Mouse (Mus musculus): ENCODE results near the gene Kif17. TPM values are rescaled to one million over a fixed set of nuclear protein-coding genes. Genes with fewer than 3 reads are reported as not detected.

Gene Kif17
- polyA plus RNA-seq, 1 experiment = 0.51 TPM

DNA sequence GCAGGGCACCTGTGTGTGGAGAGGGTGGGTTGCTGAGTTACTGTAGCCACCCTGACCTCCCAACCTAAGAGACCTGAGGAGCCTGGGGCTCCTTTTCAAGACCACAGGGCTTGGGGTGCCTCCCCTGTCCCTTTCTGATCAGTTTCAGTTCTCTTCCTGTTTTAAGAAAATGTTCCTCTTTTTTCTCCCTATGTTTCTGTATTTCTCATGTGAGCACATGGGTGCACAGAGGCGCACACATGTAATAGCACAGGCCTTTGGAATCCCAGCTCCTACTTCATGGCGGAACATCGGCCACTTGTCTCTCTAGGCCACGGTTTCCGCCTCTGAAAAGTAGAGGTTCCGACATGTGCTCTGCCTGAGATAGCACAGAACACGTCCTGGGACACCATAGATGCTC, 38.5 kb downstream of the Kif17 start:
- Histone ChIP-seq H3K27ac (ENCODE audit: insufficient read depth, low read length) (no peak overlapping the region), H3K4me3 (ENCODE audit: insufficient read depth, low read length) (no peak overlapping the region), H3K4me1 (ENCODE audit: control insufficient read depth, insufficient read depth, low read length) (no peaks in the 10 kb centered on the region)
- TF ChIP-seq CTCF (IDR thresholded peaks at IDR 0.05; ENCODE audit: borderline replicate concordance, insufficient read depth, low read length) (no peak), POLR2A (IDR thresholded peaks at IDR 0.05; ENCODE audit: low read depth, low read length) (no peak)

DNA sequence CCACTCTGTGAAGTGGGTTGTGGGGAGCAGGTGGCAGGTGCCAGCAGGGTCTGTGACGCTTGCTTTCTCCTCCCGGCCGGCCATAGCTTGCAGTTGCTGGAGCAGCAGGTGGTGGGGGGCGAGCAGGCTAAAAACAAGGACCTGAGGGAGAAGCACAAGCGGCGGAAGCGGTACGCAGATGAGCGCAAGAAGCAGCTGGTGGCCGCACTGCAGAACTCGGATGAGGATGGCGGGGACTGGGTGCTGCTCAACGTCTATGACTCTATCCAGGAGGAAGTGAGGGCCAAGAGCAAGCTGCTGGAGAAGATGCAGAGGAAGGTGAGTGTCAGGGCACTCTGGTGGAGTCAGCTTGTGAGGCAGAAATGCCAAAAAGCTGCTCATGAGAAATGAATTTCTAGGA, 41.8 kb downstream of the Kif17 start:
- no peak overlapping the region for H3K27ac ChIP-seq (ENCODE audit: insufficient read depth, low read length)
- no peaks in the 10 kb centered on the region for H3K4me1 ChIP-seq (ENCODE audit: control insufficient read depth, insufficient read depth, low read length)
- TF ChIP-seq CTCF (IDR thresholded peaks at IDR 0.05; ENCODE audit: borderline replicate concordance, insufficient read depth, low read length) = no peak
- no peak for TF ChIP-seq POLR2A (IDR thresholded peaks at IDR 0.05; ENCODE audit: low read depth, low read length)
- H3K4me3 ChIP-seq (ENCODE audit: insufficient read depth, low read length) = no peak overlapping the region

DNA sequence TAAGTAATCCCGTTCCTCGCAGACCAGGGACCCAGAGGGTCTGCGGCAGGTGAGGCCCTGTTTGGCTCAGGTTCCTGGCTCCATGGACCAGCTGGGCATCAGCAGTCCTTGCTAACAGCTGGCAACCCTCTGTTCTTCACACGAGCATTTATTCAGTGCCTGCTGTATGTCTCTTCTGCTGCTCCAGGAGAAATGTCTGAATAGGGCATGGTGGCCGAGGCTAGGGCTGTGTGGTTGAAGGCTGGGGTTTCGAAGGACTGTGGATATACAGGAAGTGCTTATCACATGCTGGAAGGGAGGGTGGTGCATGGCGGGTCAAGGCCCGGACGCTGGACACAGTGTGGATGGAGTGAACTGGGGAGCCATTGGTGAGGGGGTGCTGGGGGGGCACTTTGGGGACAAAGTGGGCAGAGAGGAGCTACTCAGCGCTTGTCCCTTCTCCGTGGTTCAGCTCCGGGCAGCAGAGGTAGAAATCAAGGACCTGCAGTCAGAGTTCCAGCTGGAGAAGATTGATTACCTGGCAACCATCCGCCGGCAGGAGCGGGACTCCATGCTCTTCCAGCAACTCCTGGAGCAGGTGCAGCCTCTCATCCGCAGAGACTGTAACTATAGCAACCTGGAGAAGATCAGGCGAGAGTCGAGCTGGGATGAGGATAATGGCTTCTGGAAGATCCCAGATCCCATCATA, 43.2 kb downstream of the Kif17 start:
- TF ChIP-seq POLR2A (IDR thresholded peaks at IDR 0.05; ENCODE audit: low read depth, low read length) (no peak), CTCF (IDR thresholded peaks at IDR 0.05; ENCODE audit: borderline replicate concordance, insufficient read depth, low read length) (no peak)
- Histone ChIP-seq H3K4me3 (ENCODE audit: insufficient read depth, low read length) (no peak overlapping the region), H3K27ac (ENCODE audit: insufficient read depth, low read length) (no peak overlapping the region), H3K4me1 (ENCODE audit: control insufficient read depth, insufficient read depth, low read length) (no peaks in the 10 kb centered on the region)

DNA sequence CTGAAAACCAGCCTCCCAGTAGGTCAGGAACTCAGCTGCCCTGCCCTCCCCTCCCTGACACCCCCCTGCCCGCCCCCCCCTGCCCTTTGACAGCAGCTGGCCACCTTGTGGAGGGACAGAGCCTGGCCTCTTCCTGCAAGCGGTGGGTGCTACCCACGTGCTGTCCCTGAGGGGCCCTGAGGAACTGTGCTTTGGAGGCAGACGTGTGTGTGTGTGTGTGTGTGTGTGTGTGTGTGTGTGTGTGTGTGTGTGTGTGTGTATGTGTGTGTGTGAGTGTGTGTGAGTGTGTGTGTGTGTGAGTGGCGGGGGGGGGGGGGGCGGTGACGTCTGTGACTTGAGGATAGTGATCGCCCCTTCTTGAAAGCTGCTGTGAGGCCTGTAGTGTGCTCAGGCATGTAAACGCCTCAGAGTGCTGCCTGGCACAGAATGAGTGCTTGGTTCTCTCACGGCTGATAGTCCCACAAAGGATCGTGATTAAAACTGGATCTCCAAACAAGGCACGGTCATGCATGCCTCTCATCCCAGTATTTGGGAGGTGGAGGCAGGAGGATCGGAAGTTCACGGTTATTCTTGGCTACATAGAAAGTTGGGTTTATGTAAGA, 43.8 kb downstream of the Kif17 start:
- H3K27ac ChIP-seq (ENCODE audit: insufficient read depth, low read length) = no peak overlapping the region
- H3K4me3 ChIP-seq (ENCODE audit: insufficient read depth, low read length) = no peak overlapping the region
- TF ChIP-seq POLR2A (IDR thresholded peaks at IDR 0.05; ENCODE audit: low read depth, low read length) = no peak
- no peak for TF ChIP-seq CTCF (IDR thresholded peaks at IDR 0.05; ENCODE audit: borderline replicate concordance, insufficient read depth, low read length)
- H3K4me1 ChIP-seq (ENCODE audit: control insufficient read depth, insufficient read depth, low read length) = no peaks in the 10 kb centered on the region

DNA sequence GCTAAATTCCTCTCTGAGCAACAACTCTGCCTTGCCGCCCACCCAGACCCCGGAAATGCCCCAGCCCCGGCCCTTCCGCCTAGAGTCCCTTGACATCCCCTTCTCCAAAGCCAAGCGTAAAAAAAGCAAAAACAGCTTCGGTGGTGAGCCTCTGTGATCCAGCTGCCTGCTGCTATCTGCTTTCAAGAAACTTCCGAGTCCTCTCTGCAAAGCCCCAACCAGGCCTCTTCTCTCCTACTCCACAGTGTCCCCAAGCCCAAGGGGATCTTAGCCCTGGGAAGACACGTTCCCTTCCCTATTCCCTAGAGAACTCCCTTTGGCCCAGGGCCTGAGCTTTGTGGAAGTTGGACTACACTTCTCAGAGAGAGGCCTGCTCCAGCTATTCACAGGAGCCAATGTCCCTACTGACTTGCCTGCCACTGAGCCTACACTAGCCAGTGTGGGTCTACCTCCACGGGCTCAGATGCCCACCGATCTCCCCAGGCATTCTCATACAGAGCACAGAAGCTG, 51.1 kb downstream of the Kif17 start:
- TF ChIP-seq POLR2A (IDR thresholded peaks at IDR 0.05; ENCODE audit: low read depth, low read length) = no peak
- no peak overlapping the region for H3K27ac ChIP-seq (ENCODE audit: insufficient read depth, low read length)
- H3K4me3 ChIP-seq (ENCODE audit: insufficient read depth, low read length) = no peak overlapping the region
- H3K4me1 ChIP-seq (ENCODE audit: control insufficient read depth, insufficient read depth, low read length) = peaks cover 3% of the 10 kb centered on the region

DNA sequence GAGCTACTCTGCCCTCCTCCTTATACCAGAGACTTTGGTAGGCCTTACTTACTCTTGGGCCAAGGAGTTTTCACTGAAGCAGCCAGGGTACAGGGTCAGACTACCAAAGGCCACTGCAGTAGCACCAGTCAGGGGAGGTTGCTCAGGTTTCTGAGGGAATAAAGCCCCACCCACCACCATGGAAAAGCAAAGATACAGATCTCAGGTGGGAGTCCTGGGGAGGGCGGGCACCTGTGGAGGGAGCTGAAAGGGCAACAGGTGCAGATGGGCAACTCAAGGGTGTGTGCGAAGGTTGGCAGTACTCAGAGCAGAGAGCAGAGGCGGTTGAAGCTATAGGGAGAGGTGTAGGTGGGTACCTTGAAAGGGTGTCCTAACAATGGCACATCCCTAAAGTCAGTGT, 52.8 kb downstream of the Kif17 start:
- H3K4me3 ChIP-seq (ENCODE audit: insufficient read depth, low read length) = no peak overlapping the region
- TF ChIP-seq POLR2A (IDR thresholded peaks at IDR 0.05; ENCODE audit: low read depth, low read length) (no peak), CTCF (IDR thresholded peaks at IDR 0.05; ENCODE audit: borderline replicate concordance, insufficient read depth, low read length) (no peak)
- H3K4me1 ChIP-seq (ENCODE audit: control insufficient read depth, insufficient read depth, low read length) = peaks cover 3% of the 10 kb centered on the region
- no peak overlapping the region for H3K27ac ChIP-seq (ENCODE audit: insufficient read depth, low read length)

DNA sequence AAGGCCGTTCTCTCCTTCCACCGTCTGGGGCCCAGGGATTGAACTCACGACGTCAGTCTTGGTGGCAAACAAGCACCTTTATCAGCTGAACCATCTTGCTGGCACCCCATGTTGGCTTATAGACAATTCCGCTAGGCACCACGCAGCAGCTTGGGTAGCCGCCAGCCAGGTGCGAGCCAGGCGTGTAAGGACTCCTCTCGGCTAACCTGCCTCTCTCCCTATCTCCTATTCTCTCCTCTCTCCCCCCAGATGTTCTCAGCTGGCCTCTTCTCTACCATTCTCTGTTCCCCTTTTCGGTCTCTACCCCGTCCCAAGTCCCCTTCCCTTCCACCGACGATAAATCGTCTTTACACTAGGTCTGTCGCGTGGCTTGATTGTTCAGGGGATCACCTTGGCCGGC, 53.5 kb downstream of the Kif17 start:
- peaks cover 3% of the 10 kb centered on the region for H3K4me1 ChIP-seq (ENCODE audit: control insufficient read depth, insufficient read depth, low read length)
- no peak overlapping the region for H3K27ac ChIP-seq (ENCODE audit: insufficient read depth, low read length)
- peak overlapping the region; percentile 60 for H3K4me3 ChIP-seq (ENCODE audit: insufficient read depth, low read length)
- TF ChIP-seq CTCF (IDR thresholded peaks at IDR 0.05; ENCODE audit: borderline replicate concordance, insufficient read depth, low read length) (no peak), POLR2A (IDR thresholded peaks at IDR 0.05; ENCODE audit: low read depth, low read length) (no peak)

DNA sequence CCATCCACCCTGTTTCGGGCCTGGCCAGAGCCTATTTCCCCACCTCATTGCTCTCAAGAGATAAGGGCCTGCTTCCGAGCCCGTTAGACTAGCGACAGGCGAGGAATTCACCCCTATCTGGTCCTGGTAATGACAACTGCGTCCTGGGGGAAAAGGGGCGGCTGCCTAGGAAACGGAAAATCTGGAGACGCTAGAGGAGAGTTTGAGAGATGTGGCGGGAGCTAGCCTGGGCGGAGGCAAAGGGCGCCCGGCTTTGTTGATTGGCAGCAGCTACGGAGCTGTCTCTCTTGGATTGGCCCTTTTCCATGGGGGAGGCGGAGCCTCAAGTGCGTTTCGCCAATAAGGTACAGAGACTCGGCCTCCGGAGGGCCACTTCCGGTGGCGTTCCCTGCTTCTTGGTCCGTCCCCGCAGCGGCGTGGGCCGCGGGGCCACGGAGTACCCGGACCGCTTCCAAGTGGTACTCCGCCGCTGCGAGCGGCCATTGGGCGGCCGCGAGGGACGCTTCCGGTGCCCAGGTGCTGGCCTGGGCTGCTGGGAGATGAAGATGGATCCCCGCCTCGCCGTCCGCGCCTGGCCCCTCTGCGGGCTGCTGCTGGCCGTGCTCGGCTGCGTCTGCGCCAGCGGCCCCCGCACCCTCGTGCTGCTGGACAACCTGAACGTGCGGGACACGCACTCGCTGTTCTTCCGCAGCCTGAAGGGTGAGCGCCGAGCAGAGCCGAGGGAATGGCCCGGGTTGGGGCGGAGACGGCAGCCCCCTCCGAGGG, 54.3 kb downstream of the Kif17 start, which contains the start of gene Ddost:
Gene Ddost (plus strand): TSS at position 391 of the 765 bp plus-strand sequence.
- H3K4me3 ChIP-seq (ENCODE audit: insufficient read depth, low read length) = peak within 1 kb of the TSS; percentile 77
- TF ChIP-seq CTCF (IDR thresholded peaks at IDR 0.05; ENCODE audit: borderline replicate concordance, insufficient read depth, low read length) (no peak), POLR2A (IDR thresholded peaks at IDR 0.05; ENCODE audit: low read depth, low read length) (peak; percentile 80)
- no peak within 1 kb of the TSS for H3K27ac ChIP-seq (ENCODE audit: insufficient read depth, low read length)

DNA sequence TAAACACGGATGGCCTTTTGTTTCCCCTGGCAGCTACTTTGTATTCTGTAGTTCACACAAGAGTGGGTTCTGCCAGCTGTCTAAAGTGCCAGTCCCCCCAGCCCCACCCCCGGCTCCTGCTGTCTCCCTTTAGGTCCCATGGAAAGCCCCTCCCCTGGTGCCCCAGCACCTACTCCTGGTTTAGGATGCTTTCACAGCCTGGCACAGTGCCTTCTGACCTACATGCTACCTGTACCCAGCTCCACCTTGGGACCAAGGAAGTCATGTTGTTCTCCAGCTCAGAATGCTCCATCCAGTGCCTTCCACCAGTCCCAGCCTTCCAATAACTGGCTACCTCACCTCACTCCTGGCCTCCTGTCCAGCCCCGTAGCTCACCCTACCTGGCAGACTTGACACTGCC, 56.8 kb downstream of the Kif17 start:
- no peak for TF ChIP-seq POLR2A (IDR thresholded peaks at IDR 0.05; ENCODE audit: low read depth, low read length)
- no peak for TF ChIP-seq CTCF (IDR thresholded peaks at IDR 0.05; ENCODE audit: borderline replicate concordance, insufficient read depth, low read length)
- Histone ChIP-seq H3K4me3 (ENCODE audit: insufficient read depth, low read length) (no peak overlapping the region), H3K4me1 (ENCODE audit: control insufficient read depth, insufficient read depth, low read length) (peaks cover 3% of the 10 kb centered on the region), H3K27ac (ENCODE audit: insufficient read depth, low read length) (no peak overlapping the region)

More for the DNA sequence above, 54.3 kb downstream of the Kif17 start, which contains the start of gene Ddost:
- peaks cover 3% of the 10 kb centered on the region for H3K4me1 ChIP-seq (ENCODE audit: control insufficient read depth, insufficient read depth, low read length)

DNA sequence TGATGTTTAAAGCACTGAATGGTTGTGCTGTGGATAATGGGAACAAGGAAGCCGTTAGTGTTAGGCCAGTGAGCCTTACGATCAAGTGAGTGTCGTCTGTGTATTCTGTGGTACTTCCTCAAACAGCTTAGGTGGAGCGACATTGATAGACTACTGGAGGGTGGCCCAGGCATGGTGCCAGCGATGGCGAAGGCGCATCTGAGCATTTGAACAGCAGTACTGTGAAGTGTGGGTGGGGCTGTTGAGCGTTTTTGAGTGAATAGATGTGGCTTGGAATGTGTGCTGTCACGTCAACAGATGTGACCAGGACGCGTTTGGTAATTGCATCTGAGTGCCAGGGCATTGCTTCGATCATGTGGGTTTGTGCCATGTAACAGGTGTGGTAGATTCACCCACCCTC, 57.5 kb downstream of the Kif17 start:
- no peak overlapping the region for H3K4me3 ChIP-seq (ENCODE audit: insufficient read depth, low read length)
- TF ChIP-seq CTCF (IDR thresholded peaks at IDR 0.05; ENCODE audit: borderline replicate concordance, insufficient read depth, low read length) (no peak), POLR2A (IDR thresholded peaks at IDR 0.05; ENCODE audit: low read depth, low read length) (no peak)
- no peak overlapping the region for H3K27ac ChIP-seq (ENCODE audit: insufficient read depth, low read length)
- peaks cover 3% of the 10 kb centered on the region for H3K4me1 ChIP-seq (ENCODE audit: control insufficient read depth, insufficient read depth, low read length)

Data from embryonic fibroblast, embryonic 13.5 days (primary cell).